Comparison of ENCODE assay signal across 15 mouse cellular contexts in genomic region chr10:21846366-21846765, GRCm38 (mm10).
"Had no signal": no experiment of that assay in that cellular context is flagged by ENCODE, and none has a peak within 500 bp of the region (broad histone marks: within the 10 kb centered on the region; RNA-seq: fewer than 3 reads in every experiment).

No protein-coding gene starts in this region.

- H3K27me3 ChIP-seq: limb, embryonic 12.5 days; liver, embryonic 13.5 days; lung, embryonic 15.5 days; megakaryocyte, embryonic 14.5 days; midbrain, embryonic 12.5 days had no signal

- DNase-seq: kidney, postnatal 25 days; layer of hippocampus, adult 9-11 months; layer of hippocampus, postnatal 36 days; liver; liver, embryonic 13.5 days; liver, postnatal 0 days; lung, postnatal 14 days; right cerebral cortex, adult 18-20 months; right cerebral cortex, postnatal 25 days; thymus, postnatal 4 days had no signal

- H3K27ac ChIP-seq: limb, embryonic 12.5 days; liver, embryonic 13.5 days; lung, embryonic 15.5 days; macrophage; midbrain, embryonic 12.5 days had no signal

- ATAC-seq: liver, postnatal 0 days had no signal

- H3K4me1 ChIP-seq: liver, embryonic 13.5 days; megakaryocyte, embryonic 14.5 days had no signal

- H3K9ac ChIP-seq: limb, embryonic 12.5 days; liver, embryonic 13.5 days; liver, postnatal 0 days; lung, embryonic 15.5 days; midbrain, embryonic 12.5 days had no signal

- H3K4me3 ChIP-seq: limb, embryonic 12.5 days; liver, embryonic 13.5 days; lung, embryonic 15.5 days; megakaryocyte, embryonic 14.5 days; midbrain, embryonic 12.5 days had no signal

- H3K36me3 ChIP-seq: limb, embryonic 12.5 days; liver, embryonic 13.5 days; lung, embryonic 15.5 days; midbrain, embryonic 12.5 days had no signal

- H3K4me2 ChIP-seq: limb, embryonic 12.5 days; liver, embryonic 13.5 days; lung, embryonic 15.5 days; midbrain, embryonic 12.5 days had no signal

- H3K9me3 ChIP-seq: limb, embryonic 12.5 days; liver, embryonic 13.5 days; lung, embryonic 15.5 days; megakaryocyte, embryonic 14.5 days; midbrain, embryonic 12.5 days had no signal
